Mouse (Mus musculus) stomach, embryonic 16.5 days (tissue): ENCODE data around the gene Ipo11. TPM values are rescaled to one million over a fixed set of nuclear protein-coding genes. Genes with fewer than 3 reads are reported as not detected.
A peak's percentile ranks its signal among the peaks of the same experiment; 100 is the strongest.
"Not testable (repeated sequence)": the region's sequence is repeated elsewhere in the genome, so short reads cannot be mapped to it uniquely, and the experiment has no call there.

Experiments used
- ATAC-seq: fragments of 200-750 bp; cut with Nextera tagmentation; 2 replicates; pipeline ENCODE4 v1.8.0; 2017; ENCODE audit warnings: moderate number of reproducible peaks, moderate TSS enrichment; ENCODE audit not compliant: insufficient read depth, low FRiP score
- H3K27ac ChIP-seq: fragments of 300-500 bp; sonication (generic); 2 replicates; pipeline ENCODE4 v1.5.1; 2014; ENCODE audit warnings: low read length
- H3K27me3 ChIP-seq: fragments of 300-500 bp; sonication (generic); 2 replicates; pipeline ENCODE4 v1.6.1; 2014; ENCODE audit warnings: low read length, control low read depth, mixed read lengths; ENCODE audit not compliant: control insufficient read depth, insufficient read depth
- H3K36me3 ChIP-seq: fragments of 300-500 bp; sonication (generic); 2 replicates; pipeline ENCODE4 v1.6.1; 2014; ENCODE audit warnings: low read length; ENCODE audit not compliant: control insufficient read depth, insufficient read depth
- H3K4me1 ChIP-seq: fragments of 300-500 bp; sonication (generic); 2 replicates; pipeline ENCODE4 v1.6.1; 2014; ENCODE audit warnings: low read length, control low read depth, mixed read lengths; ENCODE audit not compliant: control insufficient read depth, insufficient read depth
- H3K4me2 ChIP-seq: fragments of 300-500 bp; sonication (generic); 2 replicates; pipeline ENCODE4 v1.6.1; 2014; ENCODE audit warnings: low read depth, low read length, mixed read lengths
- H3K4me3 ChIP-seq: fragments of 300-500 bp; sonication (generic); replicated peaks from 2 replicates; pipeline ENCODE4 v1.5.1; 2014; ENCODE audit warnings: mild to moderate bottlenecking, low read length
- H3K9ac ChIP-seq: fragments of 300-500 bp; sonication (generic); 2 replicates; pipeline ENCODE4 v1.6.1; 2014; ENCODE audit warnings: low read length
- H3K9me3 ChIP-seq: fragments of 300-500 bp; sonication (generic); replicated peaks from 2 replicates; pipeline ENCODE4 v1.6.1; 2016; ENCODE audit warnings: low read length, control low read depth; ENCODE audit not compliant: control insufficient read depth
- WGBS: fragments of 180-500 bp; shearing (Covaris S2); extraction: QIAGEN DNeasy Blood & Tissue Kit; methylation state at CpG from one replicate; pipeline ENCODE4 v1.1.7; 2014; 5-methylcytosine and 5-hydroxymethylcytosine counted together
- polyA plus RNA-seq: library from polyadenylated mRNA; unstranded; fragments of >200 nt; fragmentation: Nextera tagmentation; extraction: Ambion mirVana; gene quantifications from 2 replicates; pipeline ENCODE4 v1.2.1, GENCODE M21; 2015

Ipo11 gene
- polyA plus RNA-seq, 1 experiment from 2014 or later: 43.9 TPM

DNA sequence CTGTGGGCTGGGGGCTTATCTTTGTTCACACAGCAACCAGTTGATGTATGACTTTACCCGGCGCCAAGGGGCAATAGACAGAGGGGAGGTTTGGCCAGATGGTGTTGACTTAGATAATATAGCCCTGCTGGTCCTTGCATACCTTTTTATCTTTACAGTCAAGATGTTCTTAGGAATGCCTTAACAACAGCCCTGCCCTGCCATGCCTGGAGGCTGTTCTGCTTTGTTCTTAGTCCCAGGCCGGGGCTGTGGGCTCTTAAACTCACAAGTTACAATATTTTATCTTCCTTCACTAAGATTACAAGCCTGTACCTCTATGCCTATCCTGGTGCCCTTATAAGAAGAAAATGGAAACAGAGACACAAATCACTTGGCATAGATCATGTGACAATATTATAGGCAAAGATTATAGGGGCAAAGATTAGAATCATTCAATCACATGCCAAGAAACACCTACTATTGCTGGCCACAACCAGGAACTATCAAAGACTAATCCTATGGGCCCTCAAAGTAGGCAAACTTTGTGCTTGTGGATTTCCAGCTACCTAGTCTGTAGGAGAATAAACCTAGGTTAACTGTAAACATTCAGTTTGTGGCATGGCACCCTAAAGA is 23.5 kb downstream of the Ipo11 start:
- Histone ChIP-seq H3K27ac (no peak overlapping the region), H3K9ac (no peak overlapping the region), H3K4me2 (no peak overlapping the region), H3K4me3 (no peak overlapping the region), H3K27me3 (no peaks in the 10 kb centered on the region), H3K36me3 (no peaks in the 10 kb centered on the region), H3K9me3 (no peaks in the 10 kb centered on the region), H3K4me1 (no peaks in the 10 kb centered on the region)
- ATAC-seq: no peak
- 47% methylated on average over 3 of the region's 3 CpGs for WGBS

- Histone ChIP-seq H3K36me3 (no peaks in the 10 kb centered on the region), H3K9me3 (no peaks in the 10 kb centered on the region), H3K4me3 (no peak overlapping the region), H3K27me3 (no peaks in the 10 kb centered on the region), H3K9ac (no peak overlapping the region), H3K4me2 (no peak overlapping the region), H3K4me1 (no peaks in the 10 kb centered on the region), H3K27ac (no peak overlapping the region)
- WGBS: 95% methylated on average over 10 of the region's 10 CpGs
- ATAC-seq: no peak
These were observed 26.7 kb downstream of the Ipo11 start for GRCm38 (mm10) chr13:106910096-106910495.

- Histone ChIP-seq H3K36me3 (no peaks in the 10 kb centered on the region), H3K9me3 (no peaks in the 10 kb centered on the region), H3K27me3 (no peaks in the 10 kb centered on the region), H3K4me1 (no peaks in the 10 kb centered on the region), H3K9ac (no peak overlapping the region), H3K27ac (no peak overlapping the region), H3K4me2 (no peak overlapping the region), H3K4me3 (no peak overlapping the region)
- no peak for ATAC-seq
- WGBS: 99% methylated on average over 4 of the region's 4 CpGs
These were observed 29.5 kb downstream of the Ipo11 start for GRCm38 (mm10) chr13:106907273-106907672.

DNA sequence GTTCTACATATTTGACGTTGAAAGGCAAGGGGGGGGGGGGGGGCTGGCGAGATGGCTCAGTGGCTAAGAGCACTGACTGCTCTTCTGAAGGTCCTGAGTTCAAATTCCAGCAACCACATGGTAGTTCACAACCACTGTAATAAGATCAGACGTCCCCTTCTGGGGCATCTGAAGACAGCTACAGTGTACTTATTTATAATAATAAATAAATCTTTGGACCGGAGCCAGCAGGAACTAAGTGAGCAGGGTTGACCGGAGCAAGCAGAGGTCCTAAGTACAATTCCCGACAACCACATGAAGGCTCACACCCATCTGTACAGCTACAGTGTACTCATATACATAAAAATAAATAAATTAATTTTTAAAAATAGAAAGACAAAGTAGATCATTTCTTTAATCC is 31.6 kb downstream of the Ipo11 start:
- not testable (repeated sequence) for ATAC-seq, H3K4me2 ChIP-seq, H3K4me1 ChIP-seq, H3K27me3 ChIP-seq, H3K36me3 ChIP-seq, H3K4me3 ChIP-seq, H3K9me3 ChIP-seq, H3K9ac ChIP-seq, H3K27ac ChIP-seq
- WGBS: 78% methylated on average over 6 of the region's 6 CpGs

DNA sequence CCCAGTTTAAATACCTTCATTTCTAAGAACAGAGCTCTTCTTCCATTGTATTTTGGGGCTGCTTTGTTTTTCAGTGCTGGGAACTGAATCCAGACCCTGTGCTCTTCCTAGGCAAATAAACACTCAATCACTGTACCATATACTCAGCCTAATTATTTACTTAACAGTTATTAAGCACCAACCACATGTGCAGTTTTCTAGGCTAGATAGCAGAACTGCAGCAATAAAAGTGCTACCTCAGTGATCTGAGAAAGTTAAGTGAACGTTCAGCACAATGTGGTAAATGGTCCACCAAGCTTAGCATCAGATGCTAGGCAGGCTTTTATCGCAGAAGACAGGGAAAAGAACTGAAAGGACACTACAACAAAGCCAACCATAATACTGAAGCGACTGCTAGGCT is 32.1 kb downstream of the Ipo11 start:
- Histone ChIP-seq H3K9me3 (no peaks in the 10 kb centered on the region), H3K27me3 (no peaks in the 10 kb centered on the region), H3K4me1 (no peaks in the 10 kb centered on the region), H3K27ac (no peak overlapping the region), H3K36me3 (no peaks in the 10 kb centered on the region), H3K4me3 (no peak overlapping the region), H3K9ac (no peak overlapping the region), H3K4me2 (no peak overlapping the region)
- no peak for ATAC-seq
- 85% methylated on average over 3 of the region's 3 CpGs for WGBS

DNA sequence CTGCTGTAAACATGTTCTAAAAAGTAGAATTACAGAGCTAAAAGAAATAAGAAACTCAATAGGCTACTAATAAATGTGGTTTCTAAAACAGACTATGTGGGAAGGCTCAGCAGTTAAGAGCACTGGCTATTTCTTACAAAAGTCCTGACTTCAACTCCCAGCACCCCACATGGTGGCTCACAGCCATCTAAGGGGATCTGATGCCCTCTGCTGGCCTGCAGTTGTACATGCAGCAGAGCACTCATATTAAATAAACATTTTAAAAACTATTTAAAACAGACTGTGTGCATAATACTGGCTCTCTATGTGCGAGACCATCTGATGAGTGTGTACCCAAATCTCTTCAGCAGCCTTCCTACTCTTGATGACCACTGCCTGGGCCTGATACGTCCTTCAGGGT is 42.5 kb downstream of the Ipo11 start:
- no peak overlapping the region for H3K9ac ChIP-seq
- ATAC-seq: no peak
- no peak overlapping the region for H3K4me2 ChIP-seq
- no peak overlapping the region for H3K4me3 ChIP-seq
- peaks cover 3% of the 10 kb centered on the region; the same call in 1 of the 2 replicates for H3K36me3 ChIP-seq
- no peaks in the 10 kb centered on the region for H3K27me3 ChIP-seq
- 97% methylated on average over 2 of the region's 2 CpGs for whole genome bisulfite sequencing
- no peaks in the 10 kb centered on the region for H3K9me3 ChIP-seq
- no peaks in the 10 kb centered on the region for H3K4me1 ChIP-seq
- no peak overlapping the region for H3K27ac ChIP-seq

- no peak overlapping the region for H3K4me2 ChIP-seq
- peaks cover 3% of the 10 kb centered on the region; the same call in 1 of the 2 replicates for H3K36me3 ChIP-seq
- no peak overlapping the region for H3K9ac ChIP-seq
- H3K27me3 ChIP-seq: no peaks in the 10 kb centered on the region
- ATAC-seq: no peak
- H3K4me1 ChIP-seq: no peaks in the 10 kb centered on the region
- no peak overlapping the region for H3K27ac ChIP-seq
- no peaks in the 10 kb centered on the region for H3K9me3 ChIP-seq
- WGBS: 79% methylated on average over 5 of the region's 5 CpGs
- H3K4me3 ChIP-seq: no peak overlapping the region
These were observed 43.1 kb downstream of the Ipo11 start for GRCm38 (mm10) chr13:106893701-106894100.

GRCm38 (mm10) chr13:106893196-106893595 is 43.6 kb downstream of the Ipo11 start:
- Histone ChIP-seq H3K4me1 (no peaks in the 10 kb centered on the region), H3K27ac (no peak overlapping the region), H3K9ac (no peak overlapping the region), H3K4me2 (no peak overlapping the region), H3K36me3 (peaks cover 3% of the 10 kb centered on the region; the same call in 1 of the 2 replicates), H3K27me3 (no peaks in the 10 kb centered on the region), H3K9me3 (no peaks in the 10 kb centered on the region), H3K4me3 (no peak overlapping the region)
- 72% methylated on average over 9 of the region's 9 CpGs for WGBS
- peak; percentile 86; the same call in 1 of the 2 replicates for ATAC-seq

DNA sequence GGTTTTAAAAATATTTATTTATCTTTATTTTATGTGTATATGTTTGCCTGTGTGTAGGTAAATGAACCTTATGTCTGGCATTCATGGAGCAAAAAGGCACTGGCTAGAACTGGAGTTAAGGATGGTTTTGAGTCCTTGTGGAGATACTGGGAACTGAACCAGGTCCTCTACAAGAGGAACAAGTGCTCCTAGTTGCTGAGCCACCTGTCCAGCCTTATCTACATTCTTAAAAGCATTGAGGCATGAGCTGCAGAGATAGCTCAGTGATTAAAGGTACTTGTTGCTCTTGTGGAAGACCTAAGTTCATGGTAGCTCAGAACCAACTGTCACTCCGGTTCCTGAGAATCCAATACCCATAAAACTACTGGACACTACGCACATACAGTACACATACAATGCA is 49.4 kb downstream of the Ipo11 start:
- no peak overlapping the region for H3K27ac ChIP-seq
- no peaks in the 10 kb centered on the region for H3K4me1 ChIP-seq
- no peaks in the 10 kb centered on the region for H3K9me3 ChIP-seq
- no peak overlapping the region for H3K4me3 ChIP-seq
- H3K9ac ChIP-seq: no peak overlapping the region
- no peaks in the 10 kb centered on the region for H3K27me3 ChIP-seq
- no peak overlapping the region for H3K4me2 ChIP-seq
- WGBS: 90% methylated on average over 2 of the region's 2 CpGs
- no peak for ATAC-seq
- H3K36me3 ChIP-seq: peaks cover 3% of the 10 kb centered on the region; the same call in 1 of the 2 replicates
